Mouse (Mus musculus) heart, embryonic 10.5 days (tissue): ENCODE measurements around the gene Cpsf7. TPM values are rescaled to one million over a fixed set of nuclear protein-coding genes. Genes with fewer than 3 reads are reported as not detected.

Experiments used
- DNase-seq: peaks from one replicate; pipeline ENCODE4 v3.0.0-alpha.2; 2017; ENCODE audit warnings: low spot score
- H3K27ac ChIP-seq: fragments of 300-500 bp; sonication (generic); 2 replicates; pipeline ENCODE4 v1.5.1; 2016; ENCODE audit warnings: mild to moderate bottlenecking
- H3K27me3 ChIP-seq: fragments of 300-500 bp; sonication (generic); 2 replicates; pipeline ENCODE4 v1.6.1; 2016; ENCODE audit warnings: mild to moderate bottlenecking; ENCODE audit not compliant: poor library complexity, insufficient read depth, severe bottlenecking
- H3K36me3 ChIP-seq: fragments of 300-500 bp; sonication (generic); 2 replicates; pipeline ENCODE4 v1.6.1; 2016; ENCODE audit warnings: mild to moderate bottlenecking, moderate library complexity
- H3K4me1 ChIP-seq: fragments of 300-500 bp; sonication (generic); 2 replicates; pipeline ENCODE4 v1.6.1; 2016; ENCODE audit warnings: mild to moderate bottlenecking
- H3K4me3 ChIP-seq: fragments of 300-500 bp; sonication (generic); 2 replicates; pipeline ENCODE4 v1.5.1; 2016; ENCODE audit warnings: mild to moderate bottlenecking, moderate library complexity
- H3K9me3 ChIP-seq: fragments of 300-500 bp; sonication (generic); 2 replicates; pipeline ENCODE4 v1.6.1; 2016; ENCODE audit warnings: mild to moderate bottlenecking, moderate library complexity
- WGBS: fragments of 180-500 bp; shearing (Covaris S2); methylation state at CpG from one replicate; pipeline ENCODE4 v1.1.7; 2016; 5-methylcytosine and 5-hydroxymethylcytosine counted together
- polyA plus RNA-seq: library from polyadenylated mRNA; unstranded; fragments of >200 nt; fragmentation: Nextera tagmentation; extraction: Ambion mirVana; gene quantifications from 2 replicates; pipeline ENCODE4 v1.2.1, GENCODE M21; 2016

The Cpsf7 gene
- polyA plus RNA-seq, 1 experiment from 2014 or later = 40.5 TPM

- 90% methylated on average over 6 of the region's 6 CpGs for whole genome bisulfite sequencing
- H3K27me3 ChIP-seq = no peaks in the 10 kb centered on the region
- H3K27ac ChIP-seq = no peak overlapping the region
- peaks cover 52% of the 10 kb centered on the region; the same call in 1 of the 2 replicates for H3K36me3 ChIP-seq
- H3K4me3 ChIP-seq = no peak overlapping the region
- no peaks in the 10 kb centered on the region for H3K9me3 ChIP-seq
- H3K4me1 ChIP-seq = no peaks in the 10 kb centered on the region
- no peak for DNase-seq
These were observed 66.8 kb downstream of the Cpsf7 start for GRCm38 (mm10) chr19:10591659-10592377.

Other genes starting within 250 kb of the Cpsf7 start
- gene Dagla, start 220.4 kb upstream of the Cpsf7 start, polyA plus RNA-seq = 1.2 TPM in 2 replicates
- gene Syt7, start 136.2 kb upstream of the Cpsf7 start, polyA plus RNA-seq = 0.16 and 0.35 TPM in 2 replicates
- 0.06 and 0.18 TPM in 2 replicates for gene Lrrc10b, start 67.8 kb upstream of the Cpsf7 start, polyA plus RNA-seq
- gene Ppp1r32, start 42.3 kb upstream of the Cpsf7 start, polyA plus RNA-seq = not detected in 2 replicates
- 58.6 and 64.6 TPM in 2 replicates for gene Sdhaf2, start 876 bp downstream of the Cpsf7 start, polyA plus RNA-seq
- gene Tmem216, start 31.0 kb downstream of the Cpsf7 start, polyA plus RNA-seq = 22.7 and 29.8 TPM in 2 replicates
- gene Cyb561a3, start 51.9 kb downstream of the Cpsf7 start, polyA plus RNA-seq = 13.0 and 13.7 TPM in 2 replicates
- 28.1 and 39.9 TPM in 2 replicates for gene Tmem138, start 52.1 kb downstream of the Cpsf7 start, polyA plus RNA-seq
- 410 and 426 TPM in 2 replicates for gene Ddb1, start 80.1 kb downstream of the Cpsf7 start, polyA plus RNA-seq
- gene Tkfc, start 80.4 kb downstream of the Cpsf7 start, polyA plus RNA-seq = 15.2 and 17.3 TPM in 2 replicates
- 0.81 and 3.0 TPM in 2 replicates for gene Vwce, start 108.9 kb downstream of the Cpsf7 start, polyA plus RNA-seq
- gene Pga5, start 152.8 kb downstream of the Cpsf7 start, polyA plus RNA-seq = not detected in 2 replicates
- gene Vps37c, start 163.5 kb downstream of the Cpsf7 start, polyA plus RNA-seq = 26.5 and 26.7 TPM in 2 replicates
- 0.18 and 0.28 TPM in 2 replicates for gene Cd5, start 213.7 kb downstream of the Cpsf7 start, polyA plus RNA-seq